Comparison of ENCODE assay signal across 28 mouse cellular contexts in genomic region chr2:35465677-35466076, GRCm38 (mm10). TPM values are rescaled to one million over a fixed set of nuclear protein-coding genes. Genes with fewer than 3 reads are reported as not detected.
DNase-seq lines count a peak whose midpoint lies in the region; ATAC-seq and TF ChIP-seq lines count a peak whose summit lies in the region.
"Had no signal": no experiment of that assay in that cellular context is flagged by ENCODE, and none has a peak within 500 bp of the region (broad histone marks: within the 10 kb centered on the region; RNA-seq: fewer than 3 reads in every experiment).

No protein-coding gene starts in this region.

- ATAC-seq in forebrain, embryonic 11.5 days (replicated peaks; ENCODE audit: low FRiP score) = no peak
- ATAC-seq: forebrain, embryonic 13.5 days; forebrain, embryonic 16.5 days; intestine, embryonic 15.5 days; Patski had no signal

- H3K4me3 ChIP-seq in heart, embryonic 10.5 days = no peak overlapping the region
- no peak overlapping the region for H3K4me3 ChIP-seq in heart, adult 2 months
- no peak overlapping the region for H3K4me3 ChIP-seq in forebrain, embryonic 11.5 days (ENCODE audit: low read depth, low read length)
- H3K4me3 ChIP-seq: embryonic facial prominence, embryonic 10.5 days; embryonic facial prominence, embryonic 13.5 days; erythroblast, embryonic 14.5 days; forebrain, embryonic 13.5 days; hindbrain, embryonic 12.5 days; hindbrain, embryonic 15.5 days; intestine, embryonic 15.5 days had no signal

- H3K9ac ChIP-seq in heart, adult 2 months (ENCODE audit: low read depth, low read length) = no peak overlapping the region
- no peak overlapping the region for H3K9ac ChIP-seq in forebrain, embryonic 11.5 days (ENCODE audit: low read length)
- H3K9ac ChIP-seq: embryonic facial prominence, embryonic 13.5 days; forebrain, embryonic 13.5 days; hindbrain, embryonic 12.5 days; hindbrain, embryonic 15.5 days; intestine, embryonic 15.5 days had no signal

- TF ChIP-seq POLR2A in heart, adult 2 months (IDR thresholded peaks at IDR 0.05; ENCODE audit: insufficient read depth, low read depth, low read length) = no peak

- H3K36me3 ChIP-seq in heart, embryonic 10.5 days = no peaks in the 10 kb centered on the region
- H3K36me3 ChIP-seq in heart, adult 2 months (ENCODE audit: control insufficient read depth, insufficient read depth, low read length) = no peaks in the 10 kb centered on the region
- no peaks in the 10 kb centered on the region for H3K36me3 ChIP-seq in forebrain, embryonic 11.5 days (ENCODE audit: control insufficient read depth, insufficient read depth, low read length)
- H3K36me3 ChIP-seq: embryonic facial prominence, embryonic 10.5 days; embryonic facial prominence, embryonic 13.5 days; hindbrain, embryonic 12.5 days; hindbrain, embryonic 15.5 days; intestine, embryonic 15.5 days had no signal

- no peak for TF ChIP-seq CTCF in heart, adult 2 months (IDR thresholded peaks at IDR 0.05)

- intact Hi-C loops in heart, adult 2 months (cut with DNase I) = no loop called here

- TF ChIP-seq EP300 in heart, adult 2 months (IDR thresholded peaks at IDR 0.05; ENCODE audit: insufficient read depth, low read depth, low read length) = no peak

- peaks cover 29% of the 10 kb centered on the region for H3K4me1 ChIP-seq in heart, embryonic 10.5 days
- peaks cover 4% of the 10 kb centered on the region; the same call in 1 of the 2 replicates for H3K4me1 ChIP-seq in heart, adult 2 months (ENCODE audit: control insufficient read depth, insufficient read depth, low read length)
- no peaks in the 10 kb centered on the region; the same call in 1 of the 2 replicates for H3K4me1 ChIP-seq in forebrain, embryonic 11.5 days (replicated peaks; ENCODE audit: control insufficient read depth, insufficient read depth, low read length)

- no peaks in the 10 kb centered on the region for H3K79me2 ChIP-seq in heart, adult 2 months (replicated peaks; ENCODE audit: control insufficient read depth, insufficient read depth, low read length)

- H3K27me3 ChIP-seq in heart, embryonic 10.5 days (ENCODE audit: insufficient read depth, poor library complexity, severe bottlenecking) = no peaks in the 10 kb centered on the region
- no peaks in the 10 kb centered on the region for H3K27me3 ChIP-seq in heart, adult 2 months (ENCODE audit: control insufficient read depth, insufficient read depth, low read length)
- H3K27me3 ChIP-seq in forebrain, embryonic 11.5 days (ENCODE audit: control insufficient read depth, insufficient read depth, low read length) = peaks cover 2% of the 10 kb centered on the region; the same call in 1 of the 2 replicates
- H3K27me3 ChIP-seq: intestine, embryonic 15.5 days; Patski had no signal

- no peak overlapping the region for H3K4me2 ChIP-seq in forebrain, embryonic 11.5 days (ENCODE audit: low read depth, low read length, severe bottlenecking)
- H3K4me2 ChIP-seq: embryonic facial prominence, embryonic 13.5 days; forebrain, embryonic 13.5 days; heart, embryonic 11.5 days; hindbrain, embryonic 12.5 days; hindbrain, embryonic 15.5 days; intestine, embryonic 15.5 days had no signal

- no peak overlapping the region for H3K27ac ChIP-seq in heart, embryonic 10.5 days
- no peak overlapping the region for H3K27ac ChIP-seq in heart, adult 2 months
- H3K27ac ChIP-seq in forebrain, embryonic 11.5 days (ENCODE audit: low read depth, low read length) = no peak overlapping the region
- H3K27ac ChIP-seq: embryonic facial prominence, embryonic 10.5 days; embryonic facial prominence, embryonic 13.5 days; forebrain, embryonic 13.5 days; hindbrain, embryonic 12.5 days; hindbrain, embryonic 15.5 days; intestine, embryonic 15.5 days had no signal

- DNase-seq in heart, embryonic 10.5 days (ENCODE audit: low spot score) = peak; percentile 45
- no peak for DNase-seq in heart, adult 2 months
- DNase-seq in 416B (ENCODE audit: low read depth) = peak; percentile 57
- peak; percentile 49 for DNase-seq in CD4-positive helper T cell, adult 2 months (ENCODE audit: low read depth, low spot score)
- peak; percentile 59 for DNase-seq in induced T-regulatory cell, adult 2 months (ENCODE audit: low read depth)
- no peak for DNase-seq in forebrain, embryonic 11.5 days (ENCODE audit: low spot score)
- DNase-seq in cerebellum, postnatal 10 days = no peak
- DNase-seq: adrenal gland, adult 2 months; adrenal gland, postnatal 14 days; cerebellum, adult 11 months; cerebellum, adult 2 months; cerebellum, adult 9-11 months; cerebellum, postnatal 36 days; embryo, embryonic 11 days; gastrocnemius, postnatal 10 days; gastrocnemius, postnatal 36 days; kidney, adult 11 months; kidney, adult 8-10 months had no signal

- no peaks in the 10 kb centered on the region for H3K9me3 ChIP-seq in heart, embryonic 10.5 days
- H3K9me3 ChIP-seq in forebrain, embryonic 11.5 days (ENCODE audit: control insufficient read depth, low read length) = no peaks in the 10 kb centered on the region
- H3K9me3 ChIP-seq: embryonic facial prominence, embryonic 10.5 days; embryonic facial prominence, embryonic 13.5 days; forebrain, embryonic 13.5 days; hindbrain, embryonic 12.5 days; hindbrain, embryonic 15.5 days; intestine, embryonic 15.5 days had no signal

RNA-seq across cellular contexts. Expression of gene Ggta1, which starts 2.6 kb away (rescaled TPM):
- polyA plus RNA-seq in heart, embryonic 10.5 days (2016; fragmentation: Nextera tagmentation; extraction: Ambion mirVana) = 30.4 and 51.3 TPM in 2 replicates
- total RNA-seq in heart, adult 2 months (2021) = 10 to 100 TPM; 15.4 to 15.5 TPM
- 8.6 and 16.0 TPM in 2 replicates for polyA plus RNA-seq in heart, adult 2 months (2012; rRNA removed)
- 5.1 and 7.2 TPM in 2 replicates for polyA plus RNA-seq in forebrain, embryonic 11.5 days (2014; fragmentation: Nextera tagmentation; extraction: Ambion mirVana)

Comparison
In these comparisons a context has a peak if more than half of its experiments do, and no peak if none do; other contexts are left out.
1. DNase-seq: peak in heart, embryonic 10.5 days (single experiment), 416B (single experiment), CD4-positive helper T cell, adult 2 months (single experiment) and induced T-regulatory cell, adult 2 months (single experiment); none in heart, adult 2 months (0 of 2), forebrain, embryonic 11.5 days (single experiment) and cerebellum, postnatal 10 days (0 of 2).